Mouse (Mus musculus) frontal cortex, adult (tissue): ENCODE data around the gene Ptpn23.
A peak's percentile ranks its signal among the peaks of the same experiment; 100 is the strongest.
"Not testable (repeated sequence)": the region's sequence is repeated elsewhere in the genome, so short reads cannot be mapped to it uniquely, and the experiment has no call there.

Experiments used
- ATAC-seq: cut with Nextera tagmentation; 2 replicates; pipeline ENCODE4 v1.9.2; 2017; ENCODE audit warnings: mild to moderate bottlenecking, moderate library complexity, mixed read lengths; ENCODE audit not compliant: low TSS enrichment

The Ptpn23 gene

GRCm38 (mm10) chr9:110408099-110408773 lies at the start of gene Ptpn23:
Ptpn23 (minus strand) TSS chr9:110408213.
- ATAC-seq: peak; percentile 92

GRCm38 (mm10) chr9:110452523-110452922 lies 44.5 kb upstream of the Ptpn23 start:
- no peak for ATAC-seq

- ATAC-seq: peak; percentile 89
Observed at GRCm38 (mm10) chr9:110448857-110449617, 41.0 kb upstream of the Ptpn23 start.

- no peak for ATAC-seq
Observed at GRCm38 (mm10) chr9:110448356-110448755, 40.3 kb upstream of the Ptpn23 start.

GRCm38 (mm10) chr9:110440559-110440958 lies 32.5 kb upstream of the Ptpn23 start:
- no peak for ATAC-seq

- ATAC-seq: no peak
Observed at GRCm38 (mm10) chr9:110440049-110440448, 32.0 kb upstream of the Ptpn23 start.

GRCm38 (mm10) chr9:110436041-110436440 lies 28.0 kb upstream of the Ptpn23 start:
- no peak for ATAC-seq

GRCm38 (mm10) chr9:110433045-110433444 lies 25.0 kb upstream of the Ptpn23 start:
- ATAC-seq: no peak

- peak; percentile 98 for ATAC-seq
Observed at GRCm38 (mm10) chr9:110431241-110431640, 23.2 kb upstream of the Ptpn23 start.

GRCm38 (mm10) chr9:110419511-110420112 lies 11.6 kb upstream of the Ptpn23 start, which contains the start of gene Ngp:
Ngp (plus strand) TSS chr9:110419747.
- ATAC-seq: no peak

- no peak for ATAC-seq
Observed at GRCm38 (mm10) chr9:110413785-110414184, 5.8 kb upstream of the Ptpn23 start.

- no peak for ATAC-seq
Observed at GRCm38 (mm10) chr9:110412926-110413325, 4.9 kb upstream of the Ptpn23 start.

- 0 out of 2 replicates have a peak, but pooled peaks have one; percentile 29 for ATAC-seq
Observed at GRCm38 (mm10) chr9:110410908-110411887, 3.2 kb upstream of the Ptpn23 start.

GRCm38 (mm10) chr9:110407311-110408098 lies 508 bp downstream of the Ptpn23 start:
- ATAC-seq: peak; percentile 68

GRCm38 (mm10) chr9:110403240-110403639 lies 4.8 kb downstream of the Ptpn23 start:
- not testable (repeated sequence) for ATAC-seq

- no peak for ATAC-seq
Observed at GRCm38 (mm10) chr9:110402731-110403130, 5.3 kb downstream of the Ptpn23 start.

- peak; percentile 31; the same call in 1 of the 2 replicates for ATAC-seq
Observed at GRCm38 (mm10) chr9:110400650-110401049, 7.4 kb downstream of the Ptpn23 start.

- no peak for ATAC-seq
Observed at GRCm38 (mm10) chr9:110393295-110393694, 14.7 kb downstream of the Ptpn23 start.

- ATAC-seq: no peak
Observed at GRCm38 (mm10) chr9:110390843-110391242, 17.2 kb downstream of the Ptpn23 start.

GRCm38 (mm10) chr9:110388011-110388410 lies 20.0 kb downstream of the Ptpn23 start:
- no peak for ATAC-seq
